Mouse (Mus musculus) stomach, embryonic 15.5 days (tissue): ENCODE data around the gene Bmi1. TPM values are rescaled to one million over a fixed set of nuclear protein-coding genes. Genes with fewer than 3 reads are reported as not detected.

Source experiments
- ATAC-seq: fragments of 200-750 bp; cut with Nextera tagmentation; 2 replicates; pipeline ENCODE4 v1.8.0; 2017; ENCODE audit warnings: low read depth, moderate number of reproducible peaks, moderate TSS enrichment; ENCODE audit not compliant: insufficient read depth, low FRiP score
- H3K27ac ChIP-seq: fragments of 300-500 bp; sonication (generic); 2 replicates; pipeline ENCODE4 v1.5.1; 2015; ENCODE audit warnings: mild to moderate bottlenecking, inconsistent platforms
- H3K27me3 ChIP-seq: fragments of 300-500 bp; sonication (generic); replicated peaks from 2 replicates; pipeline ENCODE4 v1.6.1; 2015; ENCODE audit warnings: inconsistent platforms
- H3K36me3 ChIP-seq: fragments of 300-500 bp; sonication (generic); 2 replicates; pipeline ENCODE4 v1.6.1; 2015; ENCODE audit warnings: inconsistent platforms
- H3K4me1 ChIP-seq: fragments of 300-500 bp; sonication (generic); 2 replicates; pipeline ENCODE4 v1.6.1; 2015; ENCODE audit warnings: inconsistent platforms
- H3K4me2 ChIP-seq: fragments of 300-500 bp; sonication (generic); 2 replicates; pipeline ENCODE4 v1.6.1; 2015; ENCODE audit warnings: mild to moderate bottlenecking, inconsistent platforms
- H3K4me3 ChIP-seq: fragments of 300-500 bp; sonication (generic); replicated peaks from 2 replicates; pipeline ENCODE4 v1.5.1; 2015; ENCODE audit warnings: inconsistent platforms
- H3K9ac ChIP-seq: fragments of 300-500 bp; sonication (generic); 2 replicates; pipeline ENCODE4 v1.6.1; 2015; ENCODE audit warnings: inconsistent platforms
- H3K9me3 ChIP-seq: fragments of 300-500 bp; sonication (generic); 2 replicates; pipeline ENCODE4 v1.6.1; 2016; ENCODE audit warnings: inconsistent platforms
- WGBS: fragments of 180-500 bp; shearing (Covaris S2); methylation state at CpG from one replicate; pipeline ENCODE4 v1.1.7; 2015; 5-methylcytosine and 5-hydroxymethylcytosine counted together
- polyA plus RNA-seq: library from polyadenylated mRNA; unstranded; fragments of >200 nt; fragmentation: Nextera tagmentation; extraction: Ambion mirVana; gene quantifications from 2 replicates; pipeline ENCODE4 v1.2.1, GENCODE M21; 2015

Gene Bmi1
- polyA plus RNA-seq, 1 experiment from 2014 or later: 20.9 TPM

GRCm38 (mm10) chr2:18675681-18676456, 949 bp upstream of the Bmi1 start:
- Histone ChIP-seq H3K4me1 (0 out of 2 replicates have a peak, but pooled peaks cover 13% of the 10 kb centered on the region), H3K4me3 (peak overlapping the region; percentile 79), H3K9me3 (no peaks in the 10 kb centered on the region), H3K27me3 (0 out of 2 replicates have a peak, but pooled peaks cover 5% of the 10 kb centered on the region), H3K36me3 (no peaks in the 10 kb centered on the region), H3K9ac (peak overlapping the region; percentile 35), H3K27ac (peak overlapping the region; percentile 84), H3K4me2 (peak overlapping the region; percentile 74)
- 13% methylated on average over 42 of the region's 42 CpGs for WGBS
- no peak for ATAC-seq

- H3K27ac ChIP-seq: peak overlapping the region; percentile 93
- peak overlapping the region; percentile 74 for H3K4me2 ChIP-seq
- H3K4me3 ChIP-seq: peak overlapping the region; percentile 79
- peak overlapping the region; percentile 35 for H3K9ac ChIP-seq
- peak; percentile 88 for ATAC-seq
- H3K27me3 ChIP-seq: 0 out of 2 replicates have a peak, but pooled peaks cover 5% of the 10 kb centered on the region
- no peaks in the 10 kb centered on the region for H3K9me3 ChIP-seq
- no peaks in the 10 kb centered on the region for H3K36me3 ChIP-seq
- 0% methylated on average over 31 of the region's 64 CpGs for WGBS
- 0 out of 2 replicates have a peak, but pooled peaks cover 16% of the 10 kb centered on the region for H3K4me1 ChIP-seq
Observed at GRCm38 (mm10) chr2:18676457-18676935, 322 bp upstream of the Bmi1 start.

DNA sequence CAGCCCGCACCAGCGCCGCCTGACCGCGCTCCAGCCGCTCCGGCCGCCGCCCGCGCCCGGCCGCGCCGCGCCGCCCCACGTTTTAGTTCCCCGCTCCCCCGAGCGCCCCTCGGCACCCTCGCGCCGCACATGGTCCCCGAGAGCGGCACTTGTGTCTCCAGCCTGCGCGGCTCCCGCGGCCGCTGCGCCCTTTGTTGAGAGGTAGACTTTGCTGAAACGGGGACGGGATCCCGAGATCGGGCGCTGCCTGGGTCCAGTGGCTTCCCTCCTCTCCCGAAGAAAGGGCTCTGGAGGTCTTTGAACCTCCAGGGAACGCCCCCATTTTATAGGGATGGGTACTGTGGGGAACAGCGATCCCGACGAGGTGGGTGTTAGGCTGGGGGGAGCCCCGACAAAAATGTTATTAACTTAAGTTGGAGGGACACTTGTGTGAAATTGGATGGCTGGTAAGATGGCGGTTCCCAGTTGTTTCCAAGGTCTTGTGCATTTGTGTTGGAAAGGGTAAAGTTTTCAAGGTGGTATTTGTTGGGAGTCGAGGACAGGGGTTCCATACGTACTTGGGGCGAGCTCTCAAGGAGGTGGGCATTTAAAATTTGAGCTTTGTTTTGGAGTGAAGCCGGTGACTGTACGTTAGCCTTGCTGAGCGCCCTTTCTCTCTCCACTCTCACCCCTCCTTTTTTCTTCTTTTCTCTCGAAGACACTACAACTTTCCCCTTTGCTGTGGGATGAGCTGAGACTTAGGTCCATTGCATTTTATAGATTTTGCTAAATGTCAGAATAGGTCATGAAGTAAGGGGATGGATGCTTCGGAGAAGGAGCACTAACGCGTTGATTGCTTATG, 1.0 kb downstream of the Bmi1 start:
- H3K9me3 ChIP-seq: no peaks in the 10 kb centered on the region
- H3K9ac ChIP-seq: peak overlapping the region; percentile 82
- no peak overlapping the region for H3K27ac ChIP-seq
- H3K4me1 ChIP-seq: 0 out of 2 replicates have a peak, but pooled peaks cover 16% of the 10 kb centered on the region
- WGBS: under 1% methylated on average over 49 of the region's 55 CpGs
- H3K4me2 ChIP-seq: peak overlapping the region; percentile 74
- 0 out of 2 replicates have a peak, but pooled peaks cover 5% of the 10 kb centered on the region for H3K27me3 ChIP-seq
- ATAC-seq: no peak
- H3K36me3 ChIP-seq: peaks cover 2% of the 10 kb centered on the region; the same call in 1 of the 2 replicates
- H3K4me3 ChIP-seq: peak overlapping the region; percentile 79

- Histone ChIP-seq H3K4me1 (0 out of 2 replicates have a peak, but pooled peaks cover 16% of the 10 kb centered on the region), H3K4me2 (no peak overlapping the region), H3K4me3 (no peak overlapping the region), H3K27me3 (0 out of 2 replicates have a peak, but pooled peaks cover 5% of the 10 kb centered on the region), H3K36me3 (peaks cover 8% of the 10 kb centered on the region; the same call in 1 of the 2 replicates), H3K9ac (no peak overlapping the region), H3K27ac (no peak overlapping the region), H3K9me3 (no peaks in the 10 kb centered on the region)
- WGBS: 75% methylated on average over 2 of the region's 2 CpGs
- ATAC-seq: no peak
Observed at GRCm38 (mm10) chr2:18679701-18680100, 2.9 kb downstream of the Bmi1 start.

- H3K4me2 ChIP-seq: peak overlapping the region; percentile 75
- H3K9ac ChIP-seq: no peak overlapping the region
- H3K36me3 ChIP-seq: peaks cover 8% of the 10 kb centered on the region; the same call in 1 of the 2 replicates
- WGBS: under 1% methylated on average over 4 of the region's 4 CpGs
- 0 out of 2 replicates have a peak, but pooled peaks cover 5% of the 10 kb centered on the region for H3K27me3 ChIP-seq
- peak overlapping the region; percentile 36 for H3K4me3 ChIP-seq
- H3K9me3 ChIP-seq: no peaks in the 10 kb centered on the region
- H3K27ac ChIP-seq: no peak overlapping the region
- 0 out of 2 replicates have a peak, but pooled peaks cover 16% of the 10 kb centered on the region for H3K4me1 ChIP-seq
- ATAC-seq: no peak
Observed at GRCm38 (mm10) chr2:18680501-18680900, 3.7 kb downstream of the Bmi1 start.

DNA sequence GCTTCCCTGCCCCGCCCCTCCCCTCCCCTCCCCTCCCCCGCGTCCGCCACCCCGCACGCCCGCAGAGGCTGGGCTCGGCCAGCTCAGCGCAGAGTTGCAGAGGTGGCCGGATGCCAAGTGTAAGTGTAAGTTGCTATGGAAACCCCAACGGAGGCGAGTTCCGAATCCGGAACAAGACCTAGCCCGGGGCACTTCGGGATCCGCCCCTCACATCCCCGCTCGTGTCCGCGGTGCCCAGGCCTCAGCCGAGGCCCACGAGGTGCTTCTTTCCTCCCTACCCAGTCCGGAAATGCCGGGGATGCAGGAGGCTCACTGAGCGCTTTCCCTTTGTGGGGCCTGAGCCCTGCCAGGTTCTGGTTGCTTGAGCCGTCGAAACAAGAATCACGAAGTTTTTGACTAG, 4.1 kb downstream of the Bmi1 start:
- H3K4me3 ChIP-seq: peak overlapping the region; percentile 36
- no peaks in the 10 kb centered on the region for H3K9me3 ChIP-seq
- H3K36me3 ChIP-seq: peaks cover 8% of the 10 kb centered on the region; the same call in 1 of the 2 replicates
- H3K9ac ChIP-seq: no peak overlapping the region
- H3K27ac ChIP-seq: no peak overlapping the region
- ATAC-seq: no peak
- WGBS: 5% methylated on average over 27 of the region's 29 CpGs
- 0 out of 2 replicates have a peak, but pooled peaks cover 15% of the 10 kb centered on the region for H3K4me1 ChIP-seq
- H3K27me3 ChIP-seq: 0 out of 2 replicates have a peak, but pooled peaks cover 5% of the 10 kb centered on the region
- peak overlapping the region; percentile 75 for H3K4me2 ChIP-seq

DNA sequence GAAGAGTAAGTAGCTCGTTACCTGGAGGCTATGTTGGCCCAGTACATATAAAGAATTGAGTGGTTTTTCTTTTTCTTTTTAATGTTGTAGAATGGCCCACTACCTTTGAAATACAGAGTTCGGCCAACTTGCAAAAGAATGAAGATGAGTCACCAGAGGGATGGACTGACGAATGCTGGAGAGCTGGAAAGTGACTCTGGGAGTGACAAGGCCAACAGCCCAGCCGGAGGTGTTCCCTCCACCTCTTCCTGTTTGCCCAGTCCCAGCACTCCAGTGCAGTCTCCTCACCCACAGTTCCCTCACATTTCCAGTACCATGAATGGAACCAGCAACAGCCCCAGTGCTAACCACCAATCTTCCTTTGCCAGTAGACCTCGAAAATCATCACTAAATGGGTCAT, 7.2 kb downstream of the Bmi1 start:
- Histone ChIP-seq H3K4me1 (peaks cover 21% of the 10 kb centered on the region), H3K36me3 (peaks cover 8% of the 10 kb centered on the region; the same call in 1 of the 2 replicates), H3K27me3 (peaks cover 26% of the 10 kb centered on the region), H3K4me3 (no peak overlapping the region), H3K9me3 (no peaks in the 10 kb centered on the region), H3K27ac (no peak overlapping the region), H3K9ac (no peak overlapping the region), H3K4me2 (no peak overlapping the region)
- no peak for ATAC-seq
- WGBS: 84% methylated on average over 5 of the region's 5 CpGs

GRCm38 (mm10) chr2:18686386-18686785, 9.6 kb downstream of the Bmi1 start:
- H3K4me3 ChIP-seq: no peak overlapping the region
- H3K27me3 ChIP-seq: peaks cover 39% of the 10 kb centered on the region
- H3K9ac ChIP-seq: no peak overlapping the region
- H3K4me1 ChIP-seq: peaks cover 21% of the 10 kb centered on the region
- H3K9me3 ChIP-seq: no peaks in the 10 kb centered on the region
- no peak overlapping the region for H3K4me2 ChIP-seq
- WGBS: 70% methylated on average over 6 of the region's 6 CpGs
- no peak for ATAC-seq
- H3K36me3 ChIP-seq: peaks cover 8% of the 10 kb centered on the region; the same call in 1 of the 2 replicates
- no peak overlapping the region for H3K27ac ChIP-seq

- no peak overlapping the region for H3K4me2 ChIP-seq
- H3K27ac ChIP-seq: no peak overlapping the region
- H3K9me3 ChIP-seq: no peaks in the 10 kb centered on the region
- H3K9ac ChIP-seq: no peak overlapping the region
- H3K36me3 ChIP-seq: peaks cover 8% of the 10 kb centered on the region; the same call in 1 of the 2 replicates
- no peak for ATAC-seq
- H3K27me3 ChIP-seq: peaks cover 41% of the 10 kb centered on the region
- no peak overlapping the region for H3K4me3 ChIP-seq
- 63% methylated on average over 8 of the region's 8 CpGs for WGBS
- H3K4me1 ChIP-seq: peaks cover 21% of the 10 kb centered on the region
Observed at GRCm38 (mm10) chr2:18686826-18687519, 10.2 kb downstream of the Bmi1 start.

- Histone ChIP-seq H3K9ac (no peak overlapping the region), H3K9me3 (no peaks in the 10 kb centered on the region), H3K4me1 (peaks cover 21% of the 10 kb centered on the region), H3K27me3 (peaks cover 48% of the 10 kb centered on the region), H3K4me2 (no peak overlapping the region), H3K27ac (no peak overlapping the region), H3K36me3 (peaks cover 5% of the 10 kb centered on the region; the same call in 1 of the 2 replicates), H3K4me3 (no peak overlapping the region)
- ATAC-seq: no peak
- WGBS: 14% methylated on average over 9 of the region's 9 CpGs
Observed at GRCm38 (mm10) chr2:18687671-18688170, 10.9 kb downstream of the Bmi1 start.

GRCm38 (mm10) chr2:18688286-18688685, 11.5 kb downstream of the Bmi1 start:
- peaks cover 21% of the 10 kb centered on the region for H3K4me1 ChIP-seq
- H3K4me2 ChIP-seq: peak overlapping the region; percentile 96
- no peaks in the 10 kb centered on the region for H3K9me3 ChIP-seq
- H3K9ac ChIP-seq: no peak overlapping the region
- WGBS: 11% methylated on average over 6 of the region's 6 CpGs
- peak overlapping the region; percentile 50 for H3K4me3 ChIP-seq
- no peak overlapping the region for H3K27ac ChIP-seq
- no peak for ATAC-seq
- H3K36me3 ChIP-seq: peaks cover 5% of the 10 kb centered on the region; the same call in 1 of the 2 replicates
- peaks cover 53% of the 10 kb centered on the region for H3K27me3 ChIP-seq
